Mouse (Mus musculus): ENCODE results near the gene Ggps1. TPM values are rescaled to one million over a fixed set of nuclear protein-coding genes. Genes with fewer than 3 reads are reported as not detected.
A peak's percentile ranks its signal among the peaks of the same experiment; 100 is the strongest.

The Ggps1 gene
- polyA plus RNA-seq (2015; fragmentation: Nextera tagmentation; extraction: Ambion mirVana) = 44.5 and 49.5 TPM in 2 replicates

GRCm38 (mm10) chr13:14063013-14063941 lies at the start of gene Ggps1, which contains the start of gene Arid4b:
Ggps1 (minus strand) TSS chr13:14063488.
Arid4b (plus strand) TSS chr13:14063232.
- peak; percentile 98 for ATAC-seq (ENCODE audit: low read depth)
- H3K9me3 ChIP-seq (ENCODE audit: control insufficient read depth, low read length) = no peaks in the 10 kb centered on the region
- peak within 1 kb of the TSS; percentile 99 for H3K27ac ChIP-seq (ENCODE audit: low read length)
- 0 out of 2 replicates have a peak, but pooled peaks cover 2% of the 10 kb centered on the region for H3K36me3 ChIP-seq (ENCODE audit: control insufficient read depth, insufficient read depth, low read length)
- peak within 1 kb of the TSS; percentile 97 for H3K4me3 ChIP-seq (ENCODE audit: low read length)
- peaks cover 11% of the 10 kb centered on the region for H3K4me1 ChIP-seq (replicated peaks; ENCODE audit: control insufficient read depth, insufficient read depth, low read length)
- H3K9ac ChIP-seq (ENCODE audit: low read length) = peak within 1 kb of the TSS; percentile 98
- WGBS = under 1% methylated on average over 59 of the region's 64 CpGs
- H3K27me3 ChIP-seq (ENCODE audit: control insufficient read depth, insufficient read depth, low read depth, low read length) = no peaks in the 10 kb centered on the region
- peak within 1 kb of the TSS; percentile 85 for H3K4me2 ChIP-seq (ENCODE audit: low read depth, low read length)

- Histone ChIP-seq H3K9me3 (ENCODE audit: control insufficient read depth, low read length) (no peaks in the 10 kb centered on the region), H3K27me3 (ENCODE audit: control insufficient read depth, insufficient read depth, low read depth, low read length) (no peaks in the 10 kb centered on the region), H3K27ac (ENCODE audit: low read length) (no peak overlapping the region), H3K36me3 (ENCODE audit: control insufficient read depth, insufficient read depth, low read length) (no peaks in the 10 kb centered on the region), H3K4me1 (replicated peaks; ENCODE audit: control insufficient read depth, insufficient read depth, low read length) (no peaks in the 10 kb centered on the region; the same call in 1 of the 2 replicates), H3K4me3 (ENCODE audit: low read length) (no peak overlapping the region), H3K4me2 (ENCODE audit: low read depth, low read length) (no peak overlapping the region), H3K9ac (ENCODE audit: low read length) (no peak overlapping the region)
- ATAC-seq (ENCODE audit: low read depth) = no peak
- WGBS = 50% methylated on average over 1 of the region's 1 CpGs
Observed at GRCm38 (mm10) chr13:14111146-14111545, 47.9 kb upstream of the Ggps1 start.

GRCm38 (mm10) chr13:14110154-14110873 lies 47.0 kb upstream of the Ggps1 start:
- Histone ChIP-seq H3K36me3 (ENCODE audit: control insufficient read depth, insufficient read depth, low read length) (no peaks in the 10 kb centered on the region), H3K27ac (ENCODE audit: low read length) (no peak overlapping the region), H3K4me3 (ENCODE audit: low read length) (no peak overlapping the region), H3K27me3 (ENCODE audit: control insufficient read depth, insufficient read depth, low read depth, low read length) (no peaks in the 10 kb centered on the region), H3K9me3 (ENCODE audit: control insufficient read depth, low read length) (no peaks in the 10 kb centered on the region), H3K4me1 (replicated peaks; ENCODE audit: control insufficient read depth, insufficient read depth, low read length) (no peaks in the 10 kb centered on the region; the same call in 1 of the 2 replicates), H3K9ac (ENCODE audit: low read length) (no peak overlapping the region), H3K4me2 (ENCODE audit: low read depth, low read length) (no peak overlapping the region)
- 88% methylated on average over 2 of the region's 2 CpGs for WGBS
- ATAC-seq (ENCODE audit: low read depth) = no peak

GRCm38 (mm10) chr13:14103026-14103425 lies 39.7 kb upstream of the Ggps1 start:
- Histone ChIP-seq H3K4me2 (ENCODE audit: low read depth, low read length) (no peak overlapping the region), H3K27ac (ENCODE audit: low read length) (no peak overlapping the region), H3K4me3 (ENCODE audit: low read length) (no peak overlapping the region), H3K27me3 (ENCODE audit: control insufficient read depth, insufficient read depth, low read depth, low read length) (no peaks in the 10 kb centered on the region), H3K9ac (ENCODE audit: low read length) (no peak overlapping the region), H3K9me3 (ENCODE audit: control insufficient read depth, low read length) (no peaks in the 10 kb centered on the region), H3K36me3 (ENCODE audit: control insufficient read depth, insufficient read depth, low read length) (no peaks in the 10 kb centered on the region), H3K4me1 (replicated peaks; ENCODE audit: control insufficient read depth, insufficient read depth, low read length) (no peaks in the 10 kb centered on the region)
- 43% methylated on average over 1 of the region's 1 CpGs for WGBS
- ATAC-seq (ENCODE audit: low read depth) = no peak

GRCm38 (mm10) chr13:14088669-14089068 lies 25.4 kb upstream of the Ggps1 start:
- ATAC-seq (ENCODE audit: low read depth) = peak; percentile 93

GRCm38 (mm10) chr13:14075326-14075725 lies 12.0 kb upstream of the Ggps1 start:
- Histone ChIP-seq H3K4me1 (replicated peaks; ENCODE audit: control insufficient read depth, insufficient read depth, low read length) (no peaks in the 10 kb centered on the region), H3K4me3 (ENCODE audit: low read length) (no peak overlapping the region), H3K27ac (ENCODE audit: low read length) (no peak overlapping the region), H3K9ac (ENCODE audit: low read length) (no peak overlapping the region), H3K9me3 (ENCODE audit: control insufficient read depth, low read length) (no peaks in the 10 kb centered on the region), H3K27me3 (ENCODE audit: control insufficient read depth, insufficient read depth, low read depth, low read length) (no peaks in the 10 kb centered on the region), H3K36me3 (ENCODE audit: control insufficient read depth, insufficient read depth, low read length) (no peaks in the 10 kb centered on the region), H3K4me2 (ENCODE audit: low read depth, low read length) (no peak overlapping the region)
- WGBS = 63% methylated on average over 1 of the region's 1 CpGs
- no peak for ATAC-seq (ENCODE audit: low read depth)

More at GRCm38 (mm10) chr13:14088669-14089068, 25.4 kb upstream of the Ggps1 start:
- WGBS = 50% methylated on average over 1 of the region's 1 CpGs
- no peak overlapping the region for H3K4me3 ChIP-seq (ENCODE audit: low read length)
- H3K9me3 ChIP-seq (ENCODE audit: control insufficient read depth, low read length) = no peaks in the 10 kb centered on the region; the same call in 1 of the 2 replicates
- H3K9ac ChIP-seq (ENCODE audit: low read length) = no peak overlapping the region
- peak overlapping the region; percentile 68 for H3K27ac ChIP-seq (ENCODE audit: low read length)
- no peaks in the 10 kb centered on the region for H3K4me1 ChIP-seq (replicated peaks; ENCODE audit: control insufficient read depth, insufficient read depth, low read length)
- 0 out of 2 replicates have a peak, but pooled peaks cover 2% of the 10 kb centered on the region for H3K36me3 ChIP-seq (ENCODE audit: control insufficient read depth, insufficient read depth, low read length)
- no peak overlapping the region for H3K4me2 ChIP-seq (ENCODE audit: low read depth, low read length)
- H3K27me3 ChIP-seq (ENCODE audit: control insufficient read depth, insufficient read depth, low read depth, low read length) = no peaks in the 10 kb centered on the region

GRCm38 (mm10) chr13:14074371-14074770 lies 11.1 kb upstream of the Ggps1 start:
- Histone ChIP-seq H3K4me2 (ENCODE audit: low read depth, low read length) (no peak overlapping the region), H3K4me3 (ENCODE audit: low read length) (no peak overlapping the region), H3K9ac (ENCODE audit: low read length) (no peak overlapping the region), H3K27ac (ENCODE audit: low read length) (no peak overlapping the region), H3K27me3 (ENCODE audit: control insufficient read depth, insufficient read depth, low read depth, low read length) (no peaks in the 10 kb centered on the region), H3K4me1 (replicated peaks; ENCODE audit: control insufficient read depth, insufficient read depth, low read length) (no peaks in the 10 kb centered on the region), H3K36me3 (ENCODE audit: control insufficient read depth, insufficient read depth, low read length) (no peaks in the 10 kb centered on the region; the same call in 1 of the 2 replicates), H3K9me3 (ENCODE audit: control insufficient read depth, low read length) (no peaks in the 10 kb centered on the region)
- WGBS = 93% methylated on average over 1 of the region's 1 CpGs
- ATAC-seq (ENCODE audit: low read depth) = no peak

GRCm38 (mm10) chr13:14069291-14069690 lies 6.0 kb upstream of the Ggps1 start:
- H3K36me3 ChIP-seq (ENCODE audit: control insufficient read depth, insufficient read depth, low read length) = no peaks in the 10 kb centered on the region; the same call in 1 of the 2 replicates
- no peak overlapping the region for H3K9ac ChIP-seq (ENCODE audit: low read length)
- H3K4me3 ChIP-seq (ENCODE audit: low read length) = no peak overlapping the region
- no peak overlapping the region for H3K4me2 ChIP-seq (ENCODE audit: low read depth, low read length)
- no peaks in the 10 kb centered on the region for H3K27me3 ChIP-seq (ENCODE audit: control insufficient read depth, insufficient read depth, low read depth, low read length)
- peaks cover 4% of the 10 kb centered on the region for H3K4me1 ChIP-seq (replicated peaks; ENCODE audit: control insufficient read depth, insufficient read depth, low read length)
- WGBS = 92% methylated on average over 1 of the region's 1 CpGs
- H3K9me3 ChIP-seq (ENCODE audit: control insufficient read depth, low read length) = no peaks in the 10 kb centered on the region
- no peak for ATAC-seq (ENCODE audit: low read depth)
- no peak overlapping the region for H3K27ac ChIP-seq (ENCODE audit: low read length)

GRCm38 (mm10) chr13:14068035-14068434 lies 4.7 kb upstream of the Ggps1 start:
- Histone ChIP-seq H3K27ac (ENCODE audit: low read length) (no peak overlapping the region), H3K4me2 (ENCODE audit: low read depth, low read length) (no peak overlapping the region), H3K9me3 (ENCODE audit: control insufficient read depth, low read length) (no peaks in the 10 kb centered on the region), H3K4me1 (replicated peaks; ENCODE audit: control insufficient read depth, insufficient read depth, low read length) (peaks cover 4% of the 10 kb centered on the region), H3K9ac (ENCODE audit: low read length) (no peak overlapping the region), H3K36me3 (ENCODE audit: control insufficient read depth, insufficient read depth, low read length) (no peaks in the 10 kb centered on the region; the same call in 1 of the 2 replicates), H3K27me3 (ENCODE audit: control insufficient read depth, insufficient read depth, low read depth, low read length) (no peaks in the 10 kb centered on the region), H3K4me3 (ENCODE audit: low read length) (no peak overlapping the region)
- ATAC-seq (ENCODE audit: low read depth) = no peak

Data from lung, embryonic 16.5 days (tissue).